27 mouse cellular contexts compared by ENCODE assay signal in genomic region chr5:112525980-112526379, GRCm38 (mm10). TPM values are rescaled to one million over a fixed set of nuclear protein-coding genes. Genes with fewer than 3 reads are reported as not detected.
DNase-seq lines count a peak whose midpoint lies in the region; ATAC-seq and TF ChIP-seq lines count a peak whose summit lies in the region.
"Had no signal": no experiment of that assay in that cellular context is flagged by ENCODE, and none has a peak within 500 bp of the region (broad histone marks: within the 10 kb centered on the region; RNA-seq: fewer than 3 reads in every experiment).

No protein-coding gene starts in this region.

- 0 out of 2 replicates have a peak overlapping the region, but pooled peaks have one; percentile 5 for H3K27ac ChIP-seq in forebrain, embryonic 12.5 days
- no peak overlapping the region for H3K27ac ChIP-seq in forebrain, embryonic 11.5 days (ENCODE audit: low read depth, low read length)
- peak overlapping the region; percentile 58; the same call in 1 of the 2 replicates for H3K27ac ChIP-seq in hindbrain, postnatal 0 days
- no peak overlapping the region for H3K27ac ChIP-seq in hindbrain, embryonic 14.5 days
- H3K27ac ChIP-seq in midbrain, embryonic 14.5 days (replicated peaks; ENCODE audit: low read depth, low read length), result 0 out of 2 replicates have a peak overlapping the region, but pooled peaks have one; percentile 32
- no peak overlapping the region for H3K27ac ChIP-seq in midbrain, embryonic 11.5 days (ENCODE audit: low read depth, low read length)
- peak overlapping the region; percentile 37 for H3K27ac ChIP-seq in midbrain, embryonic 16.5 days (ENCODE audit: low read length)
- H3K27ac ChIP-seq: gastrocnemius, adult 2 months; heart, adult 2 months; heart, embryonic 13.5 days; limb, embryonic 13.5 days; lung, embryonic 15.5 days; midbrain, embryonic 12.5 days; neural tube, embryonic 12.5 days had no signal

- no peaks in the 10 kb centered on the region for H3K9me3 ChIP-seq in forebrain, embryonic 12.5 days
- H3K9me3 ChIP-seq in forebrain, embryonic 11.5 days (ENCODE audit: control insufficient read depth, low read length), result no peaks in the 10 kb centered on the region
- H3K9me3 ChIP-seq in hindbrain, postnatal 0 days (ENCODE audit: low read length), result no peaks in the 10 kb centered on the region
- H3K9me3 ChIP-seq in hindbrain, embryonic 14.5 days (ENCODE audit: control insufficient read depth, low read length), result no peaks in the 10 kb centered on the region
- H3K9me3 ChIP-seq in midbrain, embryonic 14.5 days (ENCODE audit: control insufficient read depth, low read length), result no peaks in the 10 kb centered on the region
- no peaks in the 10 kb centered on the region for H3K9me3 ChIP-seq in midbrain, embryonic 11.5 days (ENCODE audit: control insufficient read depth, low read length)
- no peaks in the 10 kb centered on the region for H3K9me3 ChIP-seq in midbrain, embryonic 16.5 days (replicated peaks; ENCODE audit: control insufficient read depth, low read length, poor library complexity, severe bottlenecking)
- H3K9me3 ChIP-seq: heart, embryonic 13.5 days; limb, embryonic 13.5 days; lung, embryonic 15.5 days; midbrain, embryonic 12.5 days; neural tube, embryonic 12.5 days had no signal

- no peak for TF ChIP-seq CTCF in hindbrain, postnatal 0 days (IDR thresholded peaks at IDR 0.05; ENCODE audit: low read depth)

- H3K36me3 ChIP-seq in forebrain, embryonic 12.5 days (replicated peaks), result no peaks in the 10 kb centered on the region; the same call in 1 of the 2 replicates
- H3K36me3 ChIP-seq in forebrain, embryonic 11.5 days (ENCODE audit: control insufficient read depth, insufficient read depth, low read length), result no peaks in the 10 kb centered on the region
- no peaks in the 10 kb centered on the region for H3K36me3 ChIP-seq in hindbrain, postnatal 0 days (ENCODE audit: insufficient read depth, low read length)
- no peaks in the 10 kb centered on the region for H3K36me3 ChIP-seq in hindbrain, embryonic 14.5 days (replicated peaks; ENCODE audit: control insufficient read depth, insufficient read depth)
- no peaks in the 10 kb centered on the region for H3K36me3 ChIP-seq in midbrain, embryonic 14.5 days (ENCODE audit: control insufficient read depth, insufficient read depth, low read length)
- no peaks in the 10 kb centered on the region for H3K36me3 ChIP-seq in midbrain, embryonic 11.5 days (ENCODE audit: control insufficient read depth, insufficient read depth, low read length)
- H3K36me3 ChIP-seq in midbrain, embryonic 16.5 days (ENCODE audit: control insufficient read depth, insufficient read depth, low read length), result no peaks in the 10 kb centered on the region
- H3K36me3 ChIP-seq: heart, embryonic 13.5 days; limb, embryonic 13.5 days; lung, embryonic 15.5 days; midbrain, embryonic 12.5 days; neural tube, embryonic 12.5 days had no signal

- peaks cover 32% of the 10 kb centered on the region for H3K4me1 ChIP-seq in forebrain, embryonic 12.5 days
- peaks cover 10% of the 10 kb centered on the region for H3K4me1 ChIP-seq in forebrain, embryonic 11.5 days (replicated peaks; ENCODE audit: control insufficient read depth, insufficient read depth, low read length)
- peaks cover 34% of the 10 kb centered on the region for H3K4me1 ChIP-seq in hindbrain, postnatal 0 days (ENCODE audit: insufficient read depth, low read length)
- peaks cover 28% of the 10 kb centered on the region for H3K4me1 ChIP-seq in hindbrain, embryonic 14.5 days (replicated peaks; ENCODE audit: control insufficient read depth, insufficient read depth, low read length)
- peaks cover 19% of the 10 kb centered on the region for H3K4me1 ChIP-seq in midbrain, embryonic 14.5 days (ENCODE audit: control insufficient read depth, insufficient read depth, low read length)
- H3K4me1 ChIP-seq in midbrain, embryonic 11.5 days (ENCODE audit: control insufficient read depth, insufficient read depth, low read length), result peaks cover 15% of the 10 kb centered on the region
- H3K4me1 ChIP-seq in midbrain, embryonic 16.5 days (ENCODE audit: control insufficient read depth, insufficient read depth, low read length), result peaks cover 41% of the 10 kb centered on the region

- no peak for DNase-seq in forebrain, embryonic 11.5 days (ENCODE audit: low spot score)
- no peak for DNase-seq in hindbrain, postnatal 0 days (ENCODE audit: low spot score)
- DNase-seq in hindbrain, embryonic 14.5 days (ENCODE audit: low spot score), result no peak
- DNase-seq in midbrain, embryonic 14.5 days, result no peak
- no peak for DNase-seq in midbrain, embryonic 11.5 days (ENCODE audit: low spot score, missing footprints)
- DNase-seq in left cerebral cortex, postnatal 25 days (ENCODE audit: low spot score in 2 of 2), result no peak
- DNase-seq: adrenal gland, postnatal 10 days; gastrocnemius, adult 2 months; gastrocnemius, postnatal 36 days; heart, adult 2 months; heart, postnatal 10 days; kidney, adult 18-20 months; layer of hippocampus, adult 9-11 months; thymus, adult 2 months; thymus, postnatal 4 days had no signal

- ATAC-seq in forebrain, embryonic 12.5 days (ENCODE audit: low FRiP score), result no peak
- no peak for ATAC-seq in forebrain, embryonic 11.5 days (replicated peaks; ENCODE audit: low FRiP score)
- no peak for ATAC-seq in hindbrain, postnatal 0 days
- ATAC-seq in hindbrain, embryonic 14.5 days (ENCODE audit: low FRiP score), result no peak
- ATAC-seq in midbrain, embryonic 14.5 days (ENCODE audit: low FRiP score, low TSS enrichment), result no peak
- no peak for ATAC-seq in midbrain, embryonic 11.5 days (ENCODE audit: low FRiP score)
- no peak for ATAC-seq in midbrain, embryonic 16.5 days
- ATAC-seq: Patski had no signal

- 0 out of 2 replicates have a peak, but pooled peaks cover 2% of the 10 kb centered on the region for H3K27me3 ChIP-seq in forebrain, embryonic 12.5 days
- H3K27me3 ChIP-seq in forebrain, embryonic 11.5 days (ENCODE audit: control insufficient read depth, insufficient read depth, low read length), result no peaks in the 10 kb centered on the region
- no peaks in the 10 kb centered on the region for H3K27me3 ChIP-seq in hindbrain, postnatal 0 days (ENCODE audit: insufficient read depth, low read length)
- no peaks in the 10 kb centered on the region for H3K27me3 ChIP-seq in hindbrain, embryonic 14.5 days (ENCODE audit: control insufficient read depth, insufficient read depth, low read length)
- no peaks in the 10 kb centered on the region; the same call in 1 of the 2 replicates for H3K27me3 ChIP-seq in midbrain, embryonic 14.5 days (ENCODE audit: control insufficient read depth, insufficient read depth, low read length)
- no peaks in the 10 kb centered on the region for H3K27me3 ChIP-seq in midbrain, embryonic 11.5 days (ENCODE audit: control insufficient read depth, insufficient read depth, low read length)
- no peaks in the 10 kb centered on the region for H3K27me3 ChIP-seq in midbrain, embryonic 16.5 days (ENCODE audit: control insufficient read depth, insufficient read depth, low read depth, low read length)
- H3K27me3 ChIP-seq: lung, embryonic 15.5 days; neural tube, embryonic 12.5 days had no signal

- H3K4me3 ChIP-seq in forebrain, embryonic 12.5 days (replicated peaks), result no peak overlapping the region
- H3K4me3 ChIP-seq in forebrain, embryonic 11.5 days (ENCODE audit: low read depth, low read length), result no peak overlapping the region
- H3K4me3 ChIP-seq in hindbrain, postnatal 0 days (ENCODE audit: low read length), result no peak overlapping the region
- no peak overlapping the region for H3K4me3 ChIP-seq in hindbrain, embryonic 14.5 days (replicated peaks; ENCODE audit: low read length)
- no peak overlapping the region for H3K4me3 ChIP-seq in midbrain, embryonic 14.5 days (replicated peaks; ENCODE audit: low read depth, low read length)
- no peak overlapping the region for H3K4me3 ChIP-seq in midbrain, embryonic 11.5 days (ENCODE audit: low read depth, low read length)
- no peak overlapping the region for H3K4me3 ChIP-seq in midbrain, embryonic 16.5 days (ENCODE audit: low read depth, low read length)
- H3K4me3 ChIP-seq: gastrocnemius, adult 2 months; heart, adult 2 months; heart, embryonic 13.5 days; limb, embryonic 13.5 days; lung, embryonic 15.5 days; midbrain, embryonic 12.5 days; myocyte; neural tube, embryonic 12.5 days had no signal

- 75% methylated on average over 3 of the region's 3 CpGs for WGBS in forebrain, embryonic 12.5 days
- 83% methylated on average over 3 of the region's 3 CpGs for WGBS in forebrain, embryonic 11.5 days
- WGBS in hindbrain, postnatal 0 days, result 59% methylated on average over 3 of the region's 3 CpGs
- WGBS in hindbrain, embryonic 14.5 days, result 70% methylated on average over 3 of the region's 3 CpGs
- WGBS in midbrain, embryonic 14.5 days, result 80% methylated on average over 3 of the region's 3 CpGs
- 81% methylated on average over 3 of the region's 3 CpGs for WGBS in midbrain, embryonic 11.5 days
- 62% methylated on average over 3 of the region's 3 CpGs for WGBS in midbrain, embryonic 16.5 days

- H3K4me2 ChIP-seq in forebrain, embryonic 12.5 days, result no peak overlapping the region
- no peak overlapping the region for H3K4me2 ChIP-seq in forebrain, embryonic 11.5 days (ENCODE audit: low read depth, low read length, severe bottlenecking)
- no peak overlapping the region for H3K4me2 ChIP-seq in hindbrain, postnatal 0 days (ENCODE audit: low read depth, low read length)
- H3K4me2 ChIP-seq in hindbrain, embryonic 14.5 days (replicated peaks), result no peak overlapping the region
- no peak overlapping the region for H3K4me2 ChIP-seq in midbrain, embryonic 14.5 days (ENCODE audit: low read length)
- H3K4me2 ChIP-seq in midbrain, embryonic 11.5 days, result no peak overlapping the region
- no peak overlapping the region for H3K4me2 ChIP-seq in midbrain, embryonic 16.5 days (ENCODE audit: low read length)
- H3K4me2 ChIP-seq: heart, embryonic 13.5 days; limb, embryonic 13.5 days; liver, embryonic 11.5 days; lung, embryonic 15.5 days; midbrain, embryonic 12.5 days; neural tube, embryonic 12.5 days had no signal

- intact Hi-C loops in left cerebral cortex, postnatal 25 days (cut with DNase I), result no loop called here

- no peak overlapping the region for H3K9ac ChIP-seq in forebrain, embryonic 12.5 days
- H3K9ac ChIP-seq in forebrain, embryonic 11.5 days (ENCODE audit: low read length), result no peak overlapping the region
- H3K9ac ChIP-seq in hindbrain, postnatal 0 days (replicated peaks; ENCODE audit: low read length), result no peak overlapping the region
- H3K9ac ChIP-seq in hindbrain, embryonic 14.5 days, result no peak overlapping the region
- no peak overlapping the region for H3K9ac ChIP-seq in midbrain, embryonic 14.5 days (replicated peaks; ENCODE audit: low read length)
- no peak overlapping the region for H3K9ac ChIP-seq in midbrain, embryonic 11.5 days (ENCODE audit: low read length)
- H3K9ac ChIP-seq in midbrain, embryonic 16.5 days (ENCODE audit: low read depth, low read length), result no peak overlapping the region
- H3K9ac ChIP-seq: heart, embryonic 13.5 days; limb, embryonic 13.5 days; lung, embryonic 15.5 days; midbrain, embryonic 12.5 days; neural tube, embryonic 12.5 days had no signal

RNA-seq across cellular contexts. Expression of gene Sez6l, which starts 51.0 kb away (rescaled TPM):
- 13.4 and 14.8 TPM in 2 replicates for polyA plus RNA-seq in forebrain, embryonic 12.5 days (2016; fragmentation: Nextera tagmentation; extraction: Ambion mirVana)
- polyA plus RNA-seq in forebrain, embryonic 11.5 days (2014; fragmentation: Nextera tagmentation; extraction: Ambion mirVana), result 4.8 and 5.8 TPM in 2 replicates
- total RNA-seq in hindbrain, postnatal 0 days (2014; rRNA removed), result 80.1 and 93.5 TPM in 2 replicates
- polyA plus RNA-seq in hindbrain, postnatal 0 days (2015; fragmentation: Nextera tagmentation; extraction: Ambion mirVana), result 39.5 and 43.5 TPM in 2 replicates
- 35.5 and 38.0 TPM in 2 replicates for polyA plus RNA-seq in hindbrain, embryonic 14.5 days (2014; fragmentation: Nextera tagmentation; extraction: Ambion mirVana)
- 46.3 and 49.9 TPM in 2 replicates for polyA plus RNA-seq in midbrain, embryonic 14.5 days (2014; fragmentation: Nextera tagmentation; extraction: Ambion mirVana)
- polyA plus RNA-seq in midbrain, embryonic 11.5 days (2014; fragmentation: Nextera tagmentation; extraction: Ambion mirVana), result 2.6 TPM in 2 replicates
- 72.9 and 75.7 TPM in 2 replicates for polyA plus RNA-seq in midbrain, embryonic 16.5 days (2015; fragmentation: Nextera tagmentation; extraction: Ambion mirVana)
- 100 to 1,000 TPM; 153 to 166 TPM for total RNA-seq in left cerebral cortex, postnatal 25 days (2021)
- total RNA-seq: gastrocnemius, adult 2 months; megakaryocyte progenitor cell, adult 5-6 weeks; MEL had no signal
- polyA plus RNA-seq: myocyte had no signal

Comparison
In these comparisons a context has a peak if more than half of its experiments do, and no peak if none do; other contexts are left out.
1. H3K27ac ChIP-seq: peak in forebrain, embryonic 12.5 days (single experiment), hindbrain, postnatal 0 days (single experiment), midbrain, embryonic 14.5 days (single experiment) and midbrain, embryonic 16.5 days (single experiment); none in forebrain, embryonic 11.5 days (single experiment), hindbrain, embryonic 14.5 days (single experiment) and midbrain, embryonic 11.5 days (single experiment).